Mouse (Mus musculus): Measurements from ENCODE around the gene Gm45716.

DNA sequence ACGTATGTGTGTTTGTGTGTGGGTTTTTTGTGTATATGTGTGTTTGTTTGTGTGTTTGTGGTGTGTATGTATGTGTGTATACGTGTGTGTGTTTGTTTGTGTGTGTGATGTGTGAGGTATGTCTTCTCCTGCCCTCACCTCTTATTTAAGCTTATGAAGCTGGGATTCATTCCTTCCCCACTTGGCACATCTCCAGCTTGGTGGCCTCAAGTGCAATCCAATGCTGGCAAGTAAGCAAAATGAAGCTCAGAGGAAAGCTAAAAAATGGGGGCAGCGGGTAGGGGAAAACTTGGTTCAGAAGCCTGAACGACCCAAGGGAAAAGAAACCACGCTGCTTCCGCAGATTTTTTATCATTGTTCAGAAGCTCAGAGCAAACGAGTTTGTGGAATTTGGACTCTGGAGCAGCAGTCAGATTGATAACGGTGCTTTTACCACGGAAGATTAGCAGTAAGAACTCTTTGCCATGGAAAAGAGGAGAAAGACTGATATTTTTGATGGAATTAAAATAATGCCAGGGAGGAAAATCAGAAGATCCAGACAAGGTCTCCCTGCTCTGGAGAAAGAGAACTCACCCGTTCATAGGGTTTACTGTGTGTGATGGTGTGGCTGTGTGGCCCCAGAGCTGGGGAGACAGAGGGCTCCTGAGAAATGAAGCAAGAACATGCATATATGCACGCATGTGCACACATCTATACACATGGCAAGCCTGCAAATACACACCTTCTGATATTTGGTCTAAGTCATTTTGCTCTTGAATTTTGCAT lies 8.5 kb downstream of the Gm45716 start:
- no peak for TF ChIP-seq CTCF (IDR thresholded peaks at IDR 0.05; ENCODE audit: borderline replicate concordance, extremely low read depth, insufficient read depth, insufficient read length)
- no peak for TF ChIP-seq POLR2A (IDR thresholded peaks at IDR 0.05; ENCODE audit: borderline replicate concordance, extremely low read depth, insufficient read depth, insufficient read length, poor library complexity, severe bottlenecking)
